Mouse (Mus musculus) v-Abl transformed pro-B cells (cell line): ENCODE measurements around the gene Crebrf.

Source experiments
- in situ Hi-C, 2 experiments: fragments of 400-800 bp; cut with MboI; formaldehyde crosslinking; loops; one replicate each; pipeline ENCODE4 v1.15.1; 2025; ENCODE audit not compliant: unreplicated experiment in 2 of 2

Crebrf gene

DNA sequence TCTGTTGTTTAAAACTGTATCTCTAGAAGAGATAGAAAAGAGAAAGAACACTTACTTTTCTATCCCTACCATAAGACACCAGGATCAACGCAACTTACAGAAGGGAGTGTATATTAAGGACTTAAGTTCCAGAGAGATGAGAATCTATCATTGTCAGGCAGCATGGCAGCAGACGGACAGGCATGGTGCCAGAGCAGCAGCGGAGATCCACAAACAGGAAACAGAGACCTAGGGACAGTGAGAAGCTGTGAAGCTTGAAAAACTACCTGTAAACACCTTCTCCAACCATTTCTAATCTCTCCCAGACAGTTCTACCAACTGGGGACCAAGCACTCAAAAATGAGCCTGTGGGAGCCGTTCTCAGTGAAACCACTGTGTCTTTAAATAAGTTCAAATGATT is 11.8 kb upstream of the Crebrf start:
- in situ Hi-C loops, result no loop called here

DNA sequence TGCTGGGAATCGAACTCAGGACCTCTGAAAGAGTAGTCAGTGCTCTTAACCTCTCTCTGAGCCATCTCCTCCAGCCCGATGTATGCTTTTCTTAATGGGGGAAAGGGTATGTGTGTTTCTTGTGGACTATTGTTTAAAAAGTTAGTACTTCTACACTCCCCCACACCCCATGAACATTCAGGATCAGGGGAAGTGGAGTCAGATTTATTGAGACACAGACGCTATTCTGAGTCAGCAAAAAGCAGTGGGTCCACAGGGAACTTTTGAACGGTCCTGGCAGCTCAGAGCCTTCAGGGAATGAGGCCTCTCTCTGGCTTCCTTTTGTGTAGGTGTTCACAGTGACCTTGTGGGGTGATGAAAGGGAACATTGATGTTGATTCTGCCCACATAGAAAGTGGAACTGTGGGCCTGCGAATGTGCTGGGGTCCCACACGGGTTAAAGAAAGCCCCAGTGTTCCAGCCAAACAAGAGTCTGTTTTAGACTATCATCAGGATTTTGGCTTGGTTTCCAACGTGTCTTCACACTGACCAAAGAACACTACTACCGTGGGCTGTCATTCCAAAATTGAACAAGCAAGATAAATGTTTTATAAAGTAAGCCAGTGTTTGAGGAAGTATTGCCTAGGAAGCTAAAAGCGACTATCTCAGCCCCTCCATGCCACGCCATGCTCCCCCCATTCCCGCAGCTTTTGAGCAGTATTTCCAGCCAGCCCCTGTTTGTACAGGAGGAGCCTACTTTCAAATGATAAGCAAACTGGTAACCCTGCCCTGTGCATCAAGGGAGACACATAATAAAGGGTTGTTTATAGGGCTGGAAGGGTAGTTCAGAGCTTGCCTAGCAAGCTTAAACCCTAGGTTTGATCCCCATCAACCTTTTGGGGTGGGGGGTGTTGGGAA is 9.7 kb upstream of the Crebrf start:
- in situ Hi-C loops, result no loop called here

DNA sequence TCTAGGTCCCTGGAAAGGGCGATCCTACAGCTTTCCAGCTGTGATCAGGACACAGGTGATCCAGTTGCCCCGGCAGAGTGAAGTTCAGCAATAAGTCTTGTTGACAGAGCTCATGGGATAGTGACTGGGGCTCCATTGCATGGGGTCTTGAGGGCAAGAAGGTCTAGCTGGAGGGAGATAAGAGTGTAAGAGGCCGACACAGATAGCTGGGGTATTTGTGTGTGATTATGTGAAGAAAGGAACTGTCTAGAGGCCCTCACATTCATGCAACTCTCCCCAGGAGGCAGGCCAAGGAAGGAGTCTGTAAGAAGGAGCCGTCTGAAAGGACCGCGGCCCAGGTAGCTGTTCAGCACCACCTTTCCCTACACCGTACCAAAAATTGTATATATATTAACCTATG is 8.4 kb upstream of the Crebrf start:
- in situ Hi-C loops, result no loop called here

DNA sequence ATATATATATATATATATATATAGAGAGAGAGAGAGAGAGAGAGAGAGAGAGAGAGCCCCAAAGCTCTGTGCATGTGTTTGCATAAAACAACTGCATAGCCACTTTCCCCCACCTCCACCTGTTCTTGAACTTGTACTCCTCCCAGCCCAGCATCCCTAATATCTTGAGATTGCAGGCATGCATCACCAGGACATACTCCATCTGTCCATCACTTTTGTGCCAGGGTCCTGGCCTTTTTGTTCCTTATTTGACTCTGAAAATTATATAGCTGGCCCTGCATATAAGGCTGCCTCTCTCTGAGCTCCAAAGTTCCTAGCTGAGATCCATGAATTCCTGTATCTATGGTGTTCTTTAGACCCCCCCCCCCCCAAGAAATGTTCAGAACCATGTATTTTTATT is 7.0 kb upstream of the Crebrf start:
- in situ Hi-C loops, result no loop called here

DNA sequence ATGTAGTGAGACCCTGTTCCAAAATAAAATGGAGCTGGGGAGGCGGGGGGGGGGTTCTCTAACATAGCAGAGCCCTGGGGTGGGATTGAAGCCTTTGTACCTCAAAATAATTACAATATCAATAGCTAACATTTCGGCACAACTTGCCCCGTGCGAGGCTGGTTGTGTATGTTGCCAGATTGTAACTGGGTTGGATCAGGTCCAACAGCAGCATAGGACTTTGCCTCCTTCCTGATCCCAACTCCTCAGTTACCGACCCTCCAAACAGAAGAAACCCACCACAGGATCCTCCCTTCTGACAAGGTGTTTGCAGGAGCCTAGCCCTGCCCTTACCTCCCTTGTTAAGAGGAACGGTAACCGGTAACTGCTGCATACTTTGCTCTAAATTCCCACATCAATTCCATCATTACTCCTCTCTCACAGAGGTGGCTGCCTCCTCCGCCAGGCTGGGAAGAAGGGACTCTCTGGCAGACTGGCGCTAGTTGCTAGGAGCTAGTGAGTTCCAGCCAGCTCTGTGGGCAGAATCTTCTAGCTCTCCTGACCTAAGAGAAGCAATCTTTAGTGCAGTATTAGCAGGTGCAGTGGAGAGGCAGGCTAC is 6.4 kb upstream of the Crebrf start:
- in situ Hi-C loops, result no loop called here

DNA sequence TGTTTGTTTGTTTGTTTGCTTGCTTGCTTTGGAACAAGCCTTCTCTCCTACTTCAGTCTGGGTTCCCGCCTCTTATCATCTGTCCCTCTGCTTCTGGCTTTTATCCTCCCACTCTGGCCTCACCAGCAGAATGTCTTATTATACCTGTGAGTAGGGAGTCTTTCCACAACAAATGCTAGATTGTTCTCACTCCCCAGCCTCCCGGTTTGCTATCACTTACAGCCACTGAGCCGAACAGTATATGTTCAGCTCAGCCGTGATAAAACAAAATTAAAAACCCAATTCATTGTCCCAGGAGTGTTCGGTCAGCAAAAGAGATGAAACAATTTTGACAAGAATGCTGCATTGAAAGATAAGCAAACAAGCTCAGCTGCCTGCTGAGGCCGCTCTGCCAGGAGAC is 5.4 kb upstream of the Crebrf start:
- in situ Hi-C loops, result no loop called here

DNA sequence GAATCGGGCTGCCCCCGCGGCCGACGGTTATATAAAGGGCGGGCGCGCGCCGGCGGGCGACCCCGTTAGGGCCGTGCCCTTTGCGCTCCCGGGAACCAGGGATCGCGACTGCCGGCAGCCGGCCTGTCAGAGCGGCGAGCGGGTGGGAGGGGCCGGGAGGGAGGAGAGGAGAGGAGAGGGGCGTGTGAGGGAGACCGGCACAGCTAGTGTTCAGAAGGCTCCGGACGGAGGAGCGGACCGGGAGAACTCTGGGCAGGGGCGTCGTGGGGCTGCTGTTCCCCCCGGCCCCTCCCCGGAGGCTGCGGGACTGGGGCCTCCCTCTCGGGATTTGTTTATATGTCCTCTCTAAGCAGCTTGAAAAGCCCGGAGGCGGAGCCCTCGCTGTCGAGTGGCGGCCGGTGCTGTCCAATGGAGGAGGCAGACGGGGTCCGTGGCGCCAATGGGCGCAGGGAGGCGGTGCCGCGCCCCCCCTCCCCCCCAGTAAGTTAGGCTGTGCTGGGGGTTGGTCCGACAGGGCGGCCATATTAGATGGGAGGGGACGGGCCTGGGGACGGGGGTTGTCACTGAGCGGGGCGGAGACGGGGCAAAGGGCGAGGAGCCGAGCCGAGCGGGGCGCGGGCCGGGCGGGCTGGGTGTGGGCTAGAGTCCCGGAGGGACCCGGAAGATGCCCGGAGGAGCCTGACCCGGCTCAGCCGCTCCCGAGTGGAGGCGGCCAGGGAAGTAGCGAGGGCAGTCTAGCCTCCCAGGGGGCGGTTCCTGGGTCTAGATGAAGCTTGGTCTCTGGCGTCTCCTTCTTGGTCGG is 667 bp downstream of the Crebrf start:
- in situ Hi-C loops, result no loop called here

DNA sequence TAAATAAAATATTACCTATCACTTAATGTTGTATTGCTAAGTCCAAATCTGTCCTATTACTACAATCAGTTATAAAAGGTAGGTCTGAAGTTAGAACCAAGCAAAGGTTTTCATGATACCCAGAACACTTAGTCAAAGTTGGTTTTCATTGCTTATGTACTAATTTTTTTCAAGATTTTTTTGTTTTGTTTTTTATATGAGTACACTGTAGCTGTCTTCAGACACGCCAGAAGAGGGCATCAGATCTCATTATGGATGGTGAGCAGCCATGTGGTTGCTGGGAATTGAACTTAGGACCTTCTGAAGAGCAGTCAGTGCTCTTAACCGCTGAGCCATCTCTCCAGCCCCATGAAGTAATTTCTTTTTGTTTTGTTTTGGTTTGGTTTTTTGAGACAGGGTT is 2.4 kb downstream of the Crebrf start:
- in situ Hi-C loops, result no loop called here

DNA sequence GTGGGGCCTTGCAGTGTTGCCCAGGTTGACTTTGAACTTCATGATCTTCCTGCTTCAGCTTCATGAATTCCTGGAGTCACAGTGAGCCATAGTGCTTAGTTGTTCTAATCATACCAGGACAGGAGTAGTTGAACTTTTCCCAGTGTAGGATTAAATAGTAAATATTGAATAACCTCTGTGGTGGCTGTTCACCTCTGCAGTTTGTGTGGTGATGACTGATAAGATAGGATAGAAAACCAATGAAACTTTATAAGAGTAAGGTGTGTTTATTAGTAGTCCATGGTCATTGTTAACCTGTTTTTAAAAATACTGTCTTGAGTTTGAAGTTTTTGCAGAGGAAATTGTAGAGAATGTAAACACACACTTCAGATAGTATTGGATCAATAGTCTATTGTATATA is 4.0 kb downstream of the Crebrf start:
- in situ Hi-C loops, result no loop called here

DNA sequence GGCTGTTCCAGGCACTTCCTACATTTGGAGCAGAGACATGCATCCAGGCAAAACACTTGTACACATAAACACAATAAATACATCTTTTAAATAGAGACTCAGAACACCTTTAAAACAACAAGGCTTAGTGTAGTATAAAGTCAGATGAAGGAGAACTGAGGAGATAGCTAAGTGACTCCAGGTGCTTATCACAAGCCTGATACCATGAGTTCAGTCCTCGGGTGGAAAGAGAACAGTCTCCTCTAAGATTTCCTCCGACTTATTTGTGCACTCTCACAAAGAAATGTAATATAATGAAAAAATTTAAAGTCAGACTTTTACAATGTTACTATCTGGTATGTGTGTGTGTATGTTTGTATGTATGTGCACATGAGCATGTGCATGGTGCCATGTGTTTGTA is 6.4 kb downstream of the Crebrf start:
- in situ Hi-C loops, result loop anchor here in 1 of 2 experiments (10.0 kb wide), 1 partner anchor 63 kb away; the partner anchor contains the start of gene Bnip1

DNA sequence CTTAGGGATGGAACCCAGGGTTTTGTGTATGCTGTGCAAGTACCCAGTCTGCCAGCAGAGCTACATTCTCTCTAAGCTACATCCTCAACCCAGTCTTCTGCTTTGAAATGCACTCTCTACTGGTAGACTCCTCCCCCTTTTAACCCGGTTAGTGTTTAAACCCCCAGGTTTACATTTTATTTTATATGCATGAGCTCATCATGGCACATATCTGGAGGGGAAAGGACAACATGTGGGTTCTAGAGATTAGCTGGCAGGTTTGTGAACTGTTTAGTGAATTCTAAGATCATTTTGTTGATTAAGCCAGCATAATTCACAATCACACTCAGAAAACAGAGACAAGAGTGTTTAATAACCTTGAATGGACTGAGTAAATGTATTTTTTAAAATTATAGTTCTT is 9.3 kb downstream of the Crebrf start:
- in situ Hi-C loops, result loop anchor here in 1 of 2 experiments (5.0 to 10.0 kb wide), 2 partner anchors 38 to 60 kb away; partner anchors contain the start of gene Bnip1

DNA sequence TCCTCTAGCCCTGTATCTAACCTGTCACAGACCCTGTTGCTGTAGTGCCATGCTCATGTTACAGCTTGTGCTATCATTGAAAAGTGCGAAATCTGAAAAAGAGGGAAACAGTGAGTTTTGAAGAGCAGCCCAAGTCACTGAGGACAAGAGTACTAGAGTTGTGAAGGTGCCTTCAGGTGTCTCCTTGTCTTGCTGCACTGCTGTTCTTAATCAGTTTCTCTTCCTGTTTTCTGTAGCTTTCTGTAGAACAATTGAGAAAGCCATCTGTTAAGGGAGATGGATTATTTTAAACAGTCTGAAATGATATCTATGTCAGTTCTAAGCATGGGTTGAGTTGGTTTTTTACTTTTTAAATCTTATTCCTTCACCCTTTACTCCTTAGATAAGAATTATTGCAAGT is 11.2 kb downstream of the Crebrf start:
- in situ Hi-C loops, result loop anchor here in 1 of 2 experiments (5.0 to 10.0 kb wide), 2 partner anchors 36 to 58 kb away; partner anchors contain the start of gene Bnip1

DNA sequence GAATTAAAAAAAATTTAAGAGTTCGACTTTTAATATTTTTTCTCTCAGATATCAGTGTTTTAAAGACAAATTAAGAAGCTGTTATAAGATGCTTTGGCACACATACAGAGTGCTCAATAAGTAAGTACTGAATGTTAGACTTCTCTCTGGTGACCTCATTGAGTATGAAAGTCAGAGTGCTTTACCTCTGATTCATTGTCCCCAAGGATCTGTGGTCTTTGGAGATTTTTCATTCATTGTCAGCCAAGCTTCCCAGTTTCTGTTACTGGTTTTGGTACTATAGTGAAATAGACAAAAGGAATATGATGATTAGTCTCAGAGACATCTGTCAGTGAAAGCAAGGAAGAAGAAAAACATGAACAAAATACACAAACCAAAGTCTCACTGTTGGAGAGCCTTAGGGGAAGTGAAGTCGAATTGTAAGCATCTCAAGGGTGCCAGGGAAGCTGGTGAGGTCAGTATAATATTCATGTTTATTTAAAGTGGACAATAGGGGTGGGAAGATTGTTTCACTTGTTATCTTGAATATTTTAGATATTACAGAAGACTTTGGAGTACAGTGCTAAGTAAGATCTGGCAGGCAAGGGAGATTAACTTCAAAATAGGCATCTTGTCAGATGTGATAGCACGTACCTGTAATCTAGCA is 11.8 kb downstream of the Crebrf start:
- in situ Hi-C loops, result loop anchor here in 1 of 2 experiments (5.0 to 10.0 kb wide), 2 partner anchors 35 to 58 kb away; partner anchors contain the start of gene Bnip1

DNA sequence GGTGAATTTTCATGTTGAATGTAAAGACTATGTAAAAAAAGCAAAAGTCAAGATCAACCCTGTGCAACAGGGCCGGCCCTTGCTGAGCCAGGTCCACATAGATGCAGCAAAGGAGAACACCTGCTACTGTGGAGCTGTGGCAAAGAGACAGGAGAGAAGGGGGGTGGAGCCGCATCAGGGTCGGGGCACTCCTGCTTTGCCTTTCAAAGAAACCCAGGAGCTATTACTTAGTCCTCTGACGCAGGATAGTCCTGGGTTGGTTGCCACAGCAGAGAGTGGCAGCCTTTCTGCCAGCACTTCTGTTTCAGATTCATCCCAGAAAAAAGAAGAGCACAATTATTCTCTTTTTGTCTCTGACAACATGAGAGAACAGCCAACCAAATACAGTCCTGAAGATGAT is 27.1 kb downstream of the Crebrf start:
- in situ Hi-C loops, result no loop called here

DNA sequence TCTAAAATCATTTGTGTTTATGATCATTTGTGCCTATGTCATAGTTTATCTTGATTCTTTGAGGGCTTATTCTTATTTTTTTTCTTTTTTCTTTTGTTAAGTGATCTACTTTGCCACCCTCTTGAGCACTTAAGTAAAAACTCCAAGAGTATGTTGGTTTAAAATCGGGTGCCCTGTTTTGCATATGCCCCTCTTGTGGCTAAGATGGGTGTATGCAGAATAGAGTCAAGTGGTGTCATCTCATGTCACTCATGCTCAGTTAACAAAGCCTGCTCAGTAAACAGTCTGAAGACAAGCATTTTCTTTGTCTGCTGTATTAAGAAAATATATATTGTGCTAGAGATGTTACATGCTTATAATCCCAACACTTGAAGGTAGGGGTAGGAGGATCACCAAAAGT is 27.8 kb downstream of the Crebrf start:
- in situ Hi-C loops, result no loop called here

DNA sequence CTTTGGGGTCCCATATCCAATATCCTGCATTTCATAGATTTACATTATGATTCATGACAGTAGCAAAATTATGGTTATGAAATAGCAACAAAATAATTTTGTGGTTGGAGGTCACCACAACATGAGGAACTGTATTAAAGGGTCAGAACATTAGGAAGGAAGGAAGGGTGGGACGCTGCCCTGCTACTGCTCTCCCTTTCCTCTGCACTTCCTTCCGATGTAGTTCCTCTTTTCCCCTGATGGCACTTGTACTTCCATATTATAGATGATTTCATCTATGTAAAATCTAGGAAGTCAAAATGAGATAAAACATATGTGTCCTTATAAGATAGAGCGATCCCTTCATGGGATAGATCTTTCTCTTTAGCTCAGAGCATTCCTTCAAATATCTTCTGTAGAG is 34.5 kb downstream of the Crebrf start:
- in situ Hi-C loops, result no loop called here

DNA sequence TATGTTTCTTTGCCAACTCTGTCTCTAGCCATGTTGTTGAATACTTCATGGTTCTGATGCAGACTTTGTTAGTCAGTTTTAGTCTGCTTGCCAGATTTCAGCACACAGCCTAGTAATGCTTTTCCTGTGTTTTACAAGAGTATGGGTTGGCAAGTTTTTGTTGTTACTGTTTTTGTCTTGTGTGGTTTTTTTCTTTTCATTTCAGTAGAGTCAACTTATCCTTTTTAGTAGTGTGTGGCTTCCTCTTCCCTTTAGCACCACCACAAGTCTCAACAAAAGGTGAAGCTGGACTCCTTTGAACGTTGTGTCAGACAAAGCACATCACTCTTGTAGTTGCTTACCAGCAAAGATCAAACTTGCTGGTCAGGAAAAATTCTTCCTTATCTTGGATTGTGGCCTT is 36.8 kb downstream of the Crebrf start:
- in situ Hi-C loops, result no loop called here

DNA sequence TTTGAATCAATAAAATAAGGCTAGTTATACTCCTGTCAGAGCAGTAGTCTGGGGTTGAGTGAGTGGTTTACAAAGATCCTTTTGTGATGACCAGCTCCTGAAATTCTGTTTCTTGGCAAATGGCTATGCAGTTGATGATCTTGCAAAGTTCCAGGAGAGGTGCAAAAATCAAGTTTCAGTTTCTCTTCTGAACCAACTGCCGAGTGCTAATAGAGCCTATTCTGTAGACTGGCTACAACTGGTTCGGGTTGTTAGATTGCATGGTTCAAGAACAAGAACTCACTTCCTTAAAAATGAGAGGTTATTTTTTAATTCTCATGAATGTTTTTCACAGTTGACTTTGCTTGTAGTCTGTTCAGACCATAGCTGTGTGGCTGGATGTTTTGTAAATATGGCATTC is 38.0 kb downstream of the Crebrf start:
- in situ Hi-C loops, result no loop called here

DNA sequence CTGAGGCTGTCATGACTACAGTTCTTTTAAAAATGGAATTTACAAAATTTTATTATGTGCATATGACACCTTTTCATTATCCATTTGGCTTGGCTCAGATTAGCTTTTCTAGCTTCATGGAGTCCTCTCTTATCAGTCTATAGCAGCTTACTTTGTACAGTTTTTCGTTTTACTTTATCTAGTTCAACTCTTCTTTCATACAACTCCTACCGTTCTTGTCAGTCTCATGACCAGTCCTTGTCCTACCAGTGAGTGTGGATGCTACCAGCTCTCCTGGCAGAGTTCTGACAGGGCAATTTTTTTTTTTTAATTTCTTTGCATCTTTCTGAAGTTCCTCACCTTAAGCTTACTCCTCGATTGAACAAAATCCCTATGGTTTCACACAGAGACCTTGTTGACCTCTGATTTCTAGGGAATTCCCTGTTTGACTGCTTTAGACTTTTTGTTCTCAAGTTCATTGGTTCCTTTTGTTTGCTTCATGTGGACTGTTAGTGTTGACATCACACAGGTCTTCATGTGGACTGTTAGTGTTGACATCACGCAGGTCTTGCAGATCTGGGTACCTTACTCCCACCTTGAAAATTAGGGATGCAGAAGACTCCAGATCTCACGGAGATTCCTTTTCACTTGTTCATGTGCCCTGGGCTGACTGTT is 51.8 kb downstream of the Crebrf start:
- in situ Hi-C loops, result no loop called here

DNA sequence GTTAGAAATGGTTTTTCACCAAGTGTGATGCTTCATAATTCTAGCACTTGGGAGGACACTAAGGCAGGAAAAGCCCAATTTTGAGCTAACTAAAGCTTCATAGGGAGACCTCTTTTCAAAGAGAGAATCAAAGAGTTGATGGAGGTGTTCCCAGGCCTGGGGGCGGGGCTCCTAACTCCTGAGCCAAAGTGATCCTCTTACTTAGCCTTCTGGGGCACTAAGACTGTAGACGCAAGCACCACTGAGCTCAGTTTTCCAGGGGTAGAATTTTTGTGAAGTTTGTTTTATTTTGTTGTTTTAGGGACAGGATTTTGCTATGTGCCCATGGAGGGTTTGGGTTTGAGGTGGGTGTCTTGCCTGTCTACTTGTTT is 52.3 kb downstream of the Crebrf start:
- in situ Hi-C loops, result no loop called here
